Mouse (Mus musculus): Measurements from ENCODE around the gene Apoc1. TPM values are rescaled to one million over a fixed set of nuclear protein-coding genes. Genes with fewer than 3 reads are reported as not detected.

The Apoc1 gene
- polyA plus RNA-seq, 1 experiment from 2014 or later: 10.9 TPM

DNA sequence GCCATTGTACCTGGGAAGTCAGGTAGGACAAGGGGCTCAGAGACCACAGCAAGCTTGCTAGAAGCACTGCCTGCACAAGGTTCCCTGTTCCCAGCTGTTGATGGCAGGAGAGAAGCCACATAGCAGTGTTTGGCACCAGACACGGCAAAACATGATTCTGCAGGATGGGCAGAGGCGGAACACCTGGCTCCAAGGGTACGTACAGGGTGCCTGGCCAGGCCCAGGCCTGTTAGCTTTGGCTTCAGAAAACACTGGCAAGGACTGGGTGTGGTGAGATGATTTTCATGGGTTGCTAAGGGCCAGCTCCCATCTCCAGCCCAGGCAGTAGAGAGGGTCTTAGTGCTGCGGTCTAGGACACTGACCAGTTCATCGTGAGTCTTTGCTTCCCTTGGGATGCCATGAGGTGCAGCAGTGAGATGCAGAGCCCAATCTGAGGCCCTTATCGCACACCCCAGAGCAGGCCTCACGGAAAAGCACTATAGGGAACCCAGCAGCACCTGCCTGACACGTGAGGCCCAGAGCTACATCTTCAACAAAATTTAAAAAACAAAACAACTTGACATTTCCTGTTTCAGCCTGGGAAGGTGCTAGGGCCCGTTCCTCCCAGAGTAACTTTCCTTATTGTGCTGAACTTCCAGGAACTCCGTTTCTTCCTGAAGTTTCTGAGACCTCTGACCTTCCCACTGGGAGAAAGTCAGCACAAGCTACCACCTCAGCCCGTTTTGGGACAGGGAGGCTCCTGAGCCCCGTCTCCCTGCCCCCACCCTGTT is 8.0 kb upstream of the Apoc1 start:
- peak overlapping the region; percentile 35; the same call in 1 of the 2 replicates for H3K27ac ChIP-seq (ENCODE audit: low read length)
- no peak for ATAC-seq (ENCODE audit: insufficient number of reproducible peaks, insufficient read depth, low FRiP score, low read depth)
- no peak overlapping the region for H3K9ac ChIP-seq (replicated peaks; ENCODE audit: low read depth, low read length)
- H3K9me3 ChIP-seq (ENCODE audit: control insufficient read depth, low read depth, low read length): no peaks in the 10 kb centered on the region
- 55% methylated on average over 12 of the region's 12 CpGs for WGBS
- no peaks in the 10 kb centered on the region for H3K27me3 ChIP-seq (ENCODE audit: control insufficient read depth, insufficient read depth, low read length)
- no peak overlapping the region for H3K4me2 ChIP-seq (replicated peaks; ENCODE audit: low read depth, low read length)
- H3K4me1 ChIP-seq (ENCODE audit: control insufficient read depth, insufficient read depth, low read length): peaks cover 19% of the 10 kb centered on the region
- H3K4me3 ChIP-seq (ENCODE audit: low read depth, low read length): no peak overlapping the region
- peaks cover 7% of the 10 kb centered on the region for H3K36me3 ChIP-seq (ENCODE audit: control insufficient read depth, insufficient read depth, low read length)

DNA sequence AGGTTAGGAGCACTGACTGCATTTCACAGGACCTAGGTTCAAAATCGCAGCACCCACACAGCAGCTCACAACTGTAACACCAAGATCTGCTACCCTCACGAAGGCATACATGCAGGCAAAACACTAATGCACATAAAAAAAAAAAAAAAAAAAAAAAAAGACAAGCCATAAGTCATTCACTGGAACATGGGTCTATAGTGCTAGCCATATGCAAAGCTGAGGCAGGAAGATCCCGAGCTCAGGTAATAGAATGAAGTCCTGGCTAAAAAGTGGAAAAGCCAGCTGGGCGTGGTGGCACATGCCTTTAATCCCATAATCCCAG is 7.3 kb upstream of the Apoc1 start:
- Histone ChIP-seq H3K27ac (ENCODE audit: low read length) (no peak overlapping the region), H3K4me1 (ENCODE audit: control insufficient read depth, insufficient read depth, low read length) (peaks cover 19% of the 10 kb centered on the region), H3K4me2 (replicated peaks; ENCODE audit: low read depth, low read length) (no peak overlapping the region), H3K36me3 (ENCODE audit: control insufficient read depth, insufficient read depth, low read length) (peaks cover 7% of the 10 kb centered on the region), H3K9me3 (ENCODE audit: control insufficient read depth, low read depth, low read length) (no peaks in the 10 kb centered on the region), H3K9ac (replicated peaks; ENCODE audit: low read depth, low read length) (no peak overlapping the region), H3K27me3 (ENCODE audit: control insufficient read depth, insufficient read depth, low read length) (no peaks in the 10 kb centered on the region), H3K4me3 (ENCODE audit: low read depth, low read length) (no peak overlapping the region)
- no peak for ATAC-seq (ENCODE audit: insufficient number of reproducible peaks, insufficient read depth, low FRiP score, low read depth)
- 78% methylated on average over 4 of the region's 4 CpGs for WGBS

DNA sequence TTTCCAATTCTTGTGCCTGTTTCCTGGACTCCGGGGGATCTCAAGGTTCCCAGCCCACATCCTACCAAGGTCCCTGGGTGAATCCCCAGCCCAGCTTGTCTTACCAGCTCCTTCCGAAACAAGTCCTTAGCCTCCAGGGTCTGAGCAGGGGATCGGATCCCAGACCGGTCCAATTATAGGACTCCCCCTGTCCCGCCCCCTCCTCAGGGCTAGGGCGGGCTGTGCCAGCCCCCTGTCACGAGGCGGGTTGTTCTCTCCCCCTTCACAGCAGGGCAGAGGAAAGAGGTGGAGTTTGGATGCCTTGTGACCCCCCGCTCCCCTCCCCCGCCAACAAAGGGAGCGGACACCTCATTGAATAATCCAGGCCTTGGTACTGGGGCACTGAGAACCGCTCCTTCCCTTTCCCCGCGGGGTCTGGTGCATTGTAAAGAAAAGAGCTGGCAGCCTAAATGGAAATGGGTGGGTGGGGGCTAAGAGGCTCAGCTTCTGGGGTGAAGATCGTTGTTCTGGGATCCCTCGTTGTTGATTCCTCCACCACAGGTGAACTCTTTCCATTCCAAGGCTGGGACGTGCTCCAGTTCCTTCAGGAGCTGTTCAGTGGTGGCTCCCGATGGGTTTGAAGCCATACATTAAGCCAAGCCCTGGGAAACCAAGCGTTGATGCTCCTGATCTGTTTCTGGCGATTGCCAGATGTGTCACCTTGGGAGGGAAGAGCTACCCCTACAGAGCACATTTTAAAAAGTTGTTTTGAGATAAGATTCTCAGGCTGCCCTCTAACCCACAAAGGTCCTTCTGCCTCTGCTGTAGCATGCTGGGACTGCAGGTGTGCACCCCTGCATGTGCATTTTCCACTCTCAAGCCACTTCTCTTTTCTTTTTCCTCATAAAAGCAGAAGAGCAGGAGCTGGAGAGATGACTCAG is 6.7 kb upstream of the Apoc1 start, which contains the start of gene Apoe:
Gene Apoe, minus strand, starts transcription at position 282 of the 920 bp plus-strand sequence.
- peak within 1 kb of the TSS; percentile 19; the same call in 1 of the 2 replicates for H3K9ac ChIP-seq (replicated peaks; ENCODE audit: low read depth, low read length)
- no peak within 1 kb of the TSS for H3K27ac ChIP-seq (ENCODE audit: low read length)
- ATAC-seq (ENCODE audit: insufficient number of reproducible peaks, insufficient read depth, low FRiP score, low read depth): peak; percentile 17; the same call in 1 of the 2 replicates
- peaks cover 7% of the 10 kb centered on the region for H3K36me3 ChIP-seq (ENCODE audit: control insufficient read depth, insufficient read depth, low read length)
- H3K4me3 ChIP-seq (ENCODE audit: low read depth, low read length): peak within 1 kb of the TSS; percentile 20
- no peaks in the 10 kb centered on the region for H3K9me3 ChIP-seq (ENCODE audit: control insufficient read depth, low read depth, low read length)
- H3K4me2 ChIP-seq (replicated peaks; ENCODE audit: low read depth, low read length): peak within 1 kb of the TSS; percentile 59
- no peaks in the 10 kb centered on the region for H3K27me3 ChIP-seq (ENCODE audit: control insufficient read depth, insufficient read depth, low read length)
- WGBS: 2% methylated on average over 20 of the region's 20 CpGs
- peaks cover 19% of the 10 kb centered on the region for H3K4me1 ChIP-seq (ENCODE audit: control insufficient read depth, insufficient read depth, low read length)

DNA sequence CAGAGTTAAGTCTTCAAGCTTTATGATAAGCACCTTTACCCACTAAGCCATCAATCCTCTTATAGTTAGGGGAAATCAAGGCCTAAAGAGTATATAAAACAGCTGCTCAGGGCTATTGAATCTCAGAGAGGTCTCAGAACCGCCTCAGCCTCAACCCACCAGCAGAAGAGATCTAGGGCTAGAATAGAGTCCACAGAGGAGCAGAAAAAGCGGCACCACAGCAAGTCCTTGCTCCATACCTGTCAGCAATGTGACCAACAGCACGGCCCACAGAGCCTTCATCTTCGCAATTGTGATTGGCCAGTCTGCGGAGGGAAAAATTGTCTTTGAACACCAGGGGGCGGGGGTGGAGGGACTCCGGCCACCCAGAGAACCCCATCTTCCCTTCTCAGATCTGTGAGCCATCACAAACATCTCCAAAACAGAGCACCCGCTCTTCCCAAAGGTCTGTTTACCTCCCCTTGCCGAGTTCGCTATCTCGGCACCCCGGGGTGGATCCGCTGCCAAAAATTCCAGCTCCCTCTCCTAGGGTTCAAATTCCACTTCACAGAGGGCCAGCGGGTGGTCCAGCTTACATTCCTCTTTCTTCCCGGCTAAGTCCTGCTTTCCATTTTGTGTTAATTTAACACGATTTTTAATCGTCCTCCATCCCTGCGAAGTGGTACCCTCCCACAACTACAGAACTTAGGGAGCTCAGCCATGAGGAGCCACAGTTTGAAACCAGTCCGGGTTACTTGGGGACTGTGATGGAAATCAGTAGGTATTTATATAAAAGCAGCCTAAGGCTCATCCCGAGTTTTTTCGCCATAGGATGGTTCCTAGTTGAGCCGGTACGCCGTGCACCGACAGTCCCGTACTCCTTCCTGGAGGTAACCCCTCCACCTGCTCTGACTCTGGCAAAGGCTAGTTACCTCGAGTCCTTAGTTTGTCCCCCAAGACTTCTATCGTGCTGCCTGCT is 5.8 kb upstream of the Apoc1 start:
- 2% methylated on average over 28 of the region's 28 CpGs for WGBS
- Histone ChIP-seq H3K27me3 (ENCODE audit: control insufficient read depth, insufficient read depth, low read length) (no peaks in the 10 kb centered on the region), H3K4me3 (ENCODE audit: low read depth, low read length) (peak overlapping the region; percentile 20), H3K27ac (ENCODE audit: low read length) (no peak overlapping the region), H3K4me1 (ENCODE audit: control insufficient read depth, insufficient read depth, low read length) (peaks cover 19% of the 10 kb centered on the region), H3K4me2 (replicated peaks; ENCODE audit: low read depth, low read length) (peak overlapping the region; percentile 59), H3K9ac (replicated peaks; ENCODE audit: low read depth, low read length) (peak overlapping the region; percentile 19; the same call in 1 of the 2 replicates), H3K36me3 (ENCODE audit: control insufficient read depth, insufficient read depth, low read length) (peaks cover 7% of the 10 kb centered on the region), H3K9me3 (ENCODE audit: control insufficient read depth, low read depth, low read length) (no peaks in the 10 kb centered on the region)
- no peak for ATAC-seq (ENCODE audit: insufficient number of reproducible peaks, insufficient read depth, low FRiP score, low read depth)

DNA sequence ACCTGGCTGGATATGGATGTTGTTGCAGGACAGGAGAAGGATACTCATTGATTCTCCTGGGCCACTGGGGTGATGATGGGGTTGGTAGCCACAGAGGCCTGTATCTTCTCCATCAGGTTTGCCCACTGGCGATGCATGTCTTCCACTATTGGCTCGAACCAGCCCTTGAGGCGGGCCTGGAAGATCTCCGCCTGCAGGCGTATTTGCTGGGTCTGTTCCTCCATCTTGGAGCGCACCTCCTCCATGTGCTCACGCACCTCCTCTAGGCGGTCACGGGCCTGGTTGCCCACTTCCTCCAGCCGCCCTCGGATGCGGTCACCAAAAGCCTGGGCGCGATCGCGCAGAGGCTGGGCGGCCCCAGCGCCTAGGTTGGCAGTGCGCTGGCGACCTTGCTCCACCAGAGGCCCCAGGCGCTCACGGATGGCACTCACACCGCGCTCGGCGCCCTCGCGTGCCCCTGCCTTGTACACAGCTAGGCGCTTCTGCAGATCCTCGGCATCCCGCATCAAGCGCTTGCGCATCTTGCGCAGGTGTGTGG is 3.9 kb upstream of the Apoc1 start:
- H3K4me2 ChIP-seq (replicated peaks; ENCODE audit: low read depth, low read length): no peak overlapping the region
- H3K36me3 ChIP-seq (ENCODE audit: control insufficient read depth, insufficient read depth, low read length): no peaks in the 10 kb centered on the region
- no peak overlapping the region for H3K27ac ChIP-seq (ENCODE audit: low read length)
- WGBS: 92% methylated on average over 34 of the region's 34 CpGs
- no peaks in the 10 kb centered on the region for H3K9me3 ChIP-seq (ENCODE audit: control insufficient read depth, low read depth, low read length)
- no peak overlapping the region for H3K4me3 ChIP-seq (ENCODE audit: low read depth, low read length)
- no peaks in the 10 kb centered on the region for H3K27me3 ChIP-seq (ENCODE audit: control insufficient read depth, insufficient read depth, low read length)
- H3K4me1 ChIP-seq (ENCODE audit: control insufficient read depth, insufficient read depth, low read length): peaks cover 20% of the 10 kb centered on the region
- no peak overlapping the region for H3K9ac ChIP-seq (replicated peaks; ENCODE audit: low read depth, low read length)
- ATAC-seq (ENCODE audit: insufficient number of reproducible peaks, insufficient read depth, low FRiP score, low read depth): no peak

DNA sequence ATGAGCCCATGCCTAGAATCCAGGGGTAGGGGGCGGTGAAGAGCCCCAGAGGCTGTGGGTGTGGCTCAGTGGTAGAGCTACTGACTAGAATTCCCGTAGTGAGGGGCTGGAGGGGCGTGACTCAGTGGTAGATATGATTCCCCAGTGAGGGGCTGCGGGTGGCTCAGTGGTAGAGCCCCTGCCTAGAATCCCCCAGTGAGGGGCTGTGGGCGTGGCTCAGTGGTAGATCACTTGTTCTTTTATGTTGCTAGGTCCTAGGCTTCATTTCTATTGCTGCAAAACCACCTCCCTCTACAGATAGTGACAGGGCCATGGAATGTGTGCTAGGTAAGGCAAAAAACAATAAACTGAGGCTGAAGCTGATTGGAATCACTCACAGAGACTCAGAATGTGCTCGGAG is 3.4 kb upstream of the Apoc1 start:
- Histone ChIP-seq H3K9me3 (ENCODE audit: control insufficient read depth, low read depth, low read length) (no peaks in the 10 kb centered on the region), H3K27ac (ENCODE audit: low read length) (no peak overlapping the region), H3K4me3 (ENCODE audit: low read depth, low read length) (no peak overlapping the region), H3K36me3 (ENCODE audit: control insufficient read depth, insufficient read depth, low read length) (no peaks in the 10 kb centered on the region), H3K4me1 (ENCODE audit: control insufficient read depth, insufficient read depth, low read length) (peaks cover 18% of the 10 kb centered on the region), H3K4me2 (replicated peaks; ENCODE audit: low read depth, low read length) (no peak overlapping the region), H3K27me3 (ENCODE audit: control insufficient read depth, insufficient read depth, low read length) (no peaks in the 10 kb centered on the region), H3K9ac (replicated peaks; ENCODE audit: low read depth, low read length) (no peak overlapping the region)
- 83% methylated on average over 6 of the region's 6 CpGs for WGBS
- ATAC-seq (ENCODE audit: insufficient number of reproducible peaks, insufficient read depth, low FRiP score, low read depth): no peak

DNA sequence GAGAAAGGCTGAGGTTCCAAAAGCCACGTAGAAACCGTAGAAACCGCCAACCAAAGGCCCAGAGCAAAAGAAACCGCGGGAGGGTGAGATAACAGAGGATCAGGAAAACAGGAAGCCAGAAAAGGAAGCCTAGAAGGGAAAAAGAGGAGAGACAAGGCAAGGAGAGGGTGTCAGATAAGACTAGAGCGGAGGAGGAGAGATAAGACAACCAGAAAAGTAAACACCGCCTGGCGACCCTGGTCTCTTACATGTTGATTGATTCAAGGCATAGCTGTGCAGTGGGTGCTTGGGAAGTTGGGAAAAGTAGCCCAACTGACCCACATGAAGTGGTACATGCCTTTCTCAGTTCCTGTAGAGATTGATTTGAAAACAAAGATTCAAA is 2.7 kb upstream of the Apoc1 start:
- WGBS: 27% methylated on average over 8 of the region's 8 CpGs
- Histone ChIP-seq H3K4me3 (ENCODE audit: low read depth, low read length) (no peak overlapping the region), H3K27me3 (ENCODE audit: control insufficient read depth, insufficient read depth, low read length) (no peaks in the 10 kb centered on the region), H3K27ac (ENCODE audit: low read length) (no peak overlapping the region), H3K4me2 (replicated peaks; ENCODE audit: low read depth, low read length) (no peak overlapping the region), H3K4me1 (ENCODE audit: control insufficient read depth, insufficient read depth, low read length) (peaks cover 16% of the 10 kb centered on the region), H3K9me3 (ENCODE audit: control insufficient read depth, low read depth, low read length) (no peaks in the 10 kb centered on the region), H3K36me3 (ENCODE audit: control insufficient read depth, insufficient read depth, low read length) (no peaks in the 10 kb centered on the region), H3K9ac (replicated peaks; ENCODE audit: low read depth, low read length) (no peak overlapping the region)
- no peak for ATAC-seq (ENCODE audit: insufficient number of reproducible peaks, insufficient read depth, low FRiP score, low read depth)

Data from stomach, embryonic 14.5 days (tissue).